Mouse (Mus musculus) hindbrain, embryonic 13.5 days (tissue): ENCODE measurements around the gene Tmem53. TPM values are rescaled to one million over a fixed set of nuclear protein-coding genes. Genes with fewer than 3 reads are reported as not detected.

Experiments used
- ATAC-seq: fragments of 200-750 bp; cut with Nextera tagmentation; 2 replicates; pipeline ENCODE4 v1.8.0; 2017; ENCODE audit warnings: moderate TSS enrichment; ENCODE audit not compliant: low FRiP score
- H3K27ac ChIP-seq: fragments of 300-500 bp; sonication (generic); 2 replicates; pipeline ENCODE4 v1.5.1; 2015; ENCODE audit warnings: inconsistent platforms, mild to moderate bottlenecking, moderate library complexity
- H3K27me3 ChIP-seq: fragments of 300-500 bp; sonication (generic); 2 replicates; pipeline ENCODE4 v1.6.1; 2015; ENCODE audit warnings: mild to moderate bottlenecking, inconsistent platforms
- H3K36me3 ChIP-seq: fragments of 300-500 bp; sonication (generic); 2 replicates; pipeline ENCODE4 v1.6.1; 2015; ENCODE audit warnings: mild to moderate bottlenecking, inconsistent platforms
- H3K4me1 ChIP-seq: fragments of 300-500 bp; sonication (generic); replicated peaks from 2 replicates; pipeline ENCODE4 v1.6.1; 2015; ENCODE audit warnings: inconsistent platforms
- H3K4me2 ChIP-seq: fragments of 300-500 bp; sonication (generic); 2 replicates; pipeline ENCODE4 v1.6.1; 2015; ENCODE audit warnings: inconsistent platforms, mild to moderate bottlenecking, moderate library complexity
- H3K4me3 ChIP-seq: fragments of 300-500 bp; sonication (generic); 2 replicates; pipeline ENCODE4 v1.5.1; 2015; ENCODE audit warnings: mild to moderate bottlenecking, inconsistent platforms
- H3K9ac ChIP-seq: fragments of 300-500 bp; sonication (generic); 2 replicates; pipeline ENCODE4 v1.6.1; 2015; ENCODE audit warnings: mild to moderate bottlenecking, inconsistent platforms
- H3K9me3 ChIP-seq: fragments of 300-500 bp; sonication (generic); 2 replicates; pipeline ENCODE4 v1.6.1; 2016; ENCODE audit warnings: inconsistent platforms
- WGBS: fragments of 180-500 bp; shearing (Covaris S2); methylation state at CpG from one replicate; pipeline ENCODE4 v1.1.7; 2015; 5-methylcytosine and 5-hydroxymethylcytosine counted together
- polyA plus RNA-seq: library from polyadenylated mRNA; unstranded; fragments of >200 nt; fragmentation: Nextera tagmentation; extraction: Ambion mirVana; gene quantifications from 2 replicates; pipeline ENCODE4 v1.2.1, GENCODE M21; 2015

Gene Tmem53
- polyA plus RNA-seq, 1 experiment from 2014 or later = 8.5 TPM

GRCm38 (mm10) chr4:117312416-117313084 is 60.8 kb downstream of the Tmem53 start:
- ATAC-seq = peak; percentile 46; the same call in 1 of the 2 replicates
- peak overlapping the region; percentile 43; the same call in 1 of the 2 replicates for H3K9ac ChIP-seq
- WGBS = 4% methylated on average over 26 of the region's 26 CpGs
- H3K4me2 ChIP-seq = peak overlapping the region; percentile 25; the same call in 1 of the 2 replicates
- H3K4me3 ChIP-seq = no peak overlapping the region
- peaks cover 69% of the 10 kb centered on the region for H3K27me3 ChIP-seq
- peaks cover 44% of the 10 kb centered on the region for H3K4me1 ChIP-seq
- no peaks in the 10 kb centered on the region for H3K9me3 ChIP-seq
- no peaks in the 10 kb centered on the region for H3K36me3 ChIP-seq
- peak overlapping the region; percentile 55 for H3K27ac ChIP-seq

- 2% methylated on average over 4 of the region's 4 CpGs for WGBS
- peaks cover 46% of the 10 kb centered on the region for H3K4me1 ChIP-seq
Measured at GRCm38 (mm10) chr4:117313085-117313424, 61.3 kb downstream of the Tmem53 start.

GRCm38 (mm10) chr4:117314849-117315500 is 63.2 kb downstream of the Tmem53 start:
- Histone ChIP-seq H3K4me3 (no peak overlapping the region), H3K36me3 (no peaks in the 10 kb centered on the region), H3K4me2 (no peak overlapping the region), H3K27ac (peak overlapping the region; percentile 48; the same call in 1 of the 2 replicates), H3K9ac (no peak overlapping the region), H3K9me3 (no peaks in the 10 kb centered on the region), H3K27me3 (peaks cover 72% of the 10 kb centered on the region), H3K4me1 (peaks cover 56% of the 10 kb centered on the region)
- WGBS = 46% methylated on average over 16 of the region's 16 CpGs
- ATAC-seq = no peak

More at GRCm38 (mm10) chr4:117313085-117313424, 61.3 kb downstream of the Tmem53 start:
- no peaks in the 10 kb centered on the region for H3K9me3 ChIP-seq
- no peak overlapping the region for H3K9ac ChIP-seq
- H3K27ac ChIP-seq = peak overlapping the region; percentile 55
- no peak overlapping the region for H3K4me3 ChIP-seq
- no peak for ATAC-seq
- H3K4me2 ChIP-seq = peak overlapping the region; percentile 25; the same call in 1 of the 2 replicates
- no peaks in the 10 kb centered on the region for H3K36me3 ChIP-seq
- peaks cover 68% of the 10 kb centered on the region for H3K27me3 ChIP-seq

GRCm38 (mm10) chr4:117316800-117317199 is 65.0 kb downstream of the Tmem53 start:
- Histone ChIP-seq H3K9me3 (no peaks in the 10 kb centered on the region), H3K4me2 (peak overlapping the region; percentile 44), H3K9ac (peak overlapping the region; percentile 49), H3K4me1 (peaks cover 57% of the 10 kb centered on the region), H3K27me3 (peaks cover 75% of the 10 kb centered on the region), H3K4me3 (no peak overlapping the region), H3K27ac (peak overlapping the region; percentile 75), H3K36me3 (no peaks in the 10 kb centered on the region)
- WGBS = 38% methylated on average over 6 of the region's 6 CpGs
- ATAC-seq = peak; percentile 10; the same call in 1 of the 2 replicates

GRCm38 (mm10) chr4:117317701-117318190 is 66.0 kb downstream of the Tmem53 start:
- Histone ChIP-seq H3K27ac (peak overlapping the region; percentile 75), H3K4me3 (no peak overlapping the region), H3K4me2 (peak overlapping the region; percentile 44), H3K27me3 (peaks cover 74% of the 10 kb centered on the region), H3K4me1 (peaks cover 57% of the 10 kb centered on the region), H3K9me3 (no peaks in the 10 kb centered on the region), H3K9ac (peak overlapping the region; percentile 49), H3K36me3 (no peaks in the 10 kb centered on the region)
- ATAC-seq = peak; percentile 52; the same call in 1 of the 2 replicates
- WGBS = 10% methylated on average over 18 of the region's 18 CpGs

Other genes with a start within 250 kb of the Tmem53 start
- 46.3 and 47.4 TPM in 2 replicates for gene Eif2b3, start 232.5 kb upstream of the Tmem53 start, polyA plus RNA-seq
- 6.8 and 7.9 TPM in 2 replicates for gene Ptch2, start 155.9 kb upstream of the Tmem53 start, polyA plus RNA-seq
- gene Btbd19, start 126.2 kb upstream of the Tmem53 start, polyA plus RNA-seq = 3.9 and 4.2 TPM in 2 replicates
- gene Tctex1d4, start 125.2 kb upstream of the Tmem53 start, polyA plus RNA-seq = 0.86 TPM in 1 of 2 replicates, not detected in the other
- gene Plk3, start 118.0 kb upstream of the Tmem53 start, polyA plus RNA-seq = 16.2 and 16.6 TPM in 2 replicates
- 576 and 608 TPM in 2 replicates for gene Rps8, start 95.7 kb upstream of the Tmem53 start, polyA plus RNA-seq
- gene Kif2c, start 69.3 kb upstream of the Tmem53 start, polyA plus RNA-seq = 14.6 and 16.5 TPM in 2 replicates
- 0.97 and 1.1 TPM in 2 replicates for gene Armh1, start 174 bp downstream of the Tmem53 start, polyA plus RNA-seq
- gene Rnf220, start 245.1 kb downstream of the Tmem53 start, polyA plus RNA-seq = 102 and 106 TPM in 2 replicates